Mouse (Mus musculus) kidney, embryonic 14.5 days (tissue): ENCODE results near the gene Sult1a1. TPM values are rescaled to one million over a fixed set of nuclear protein-coding genes. Genes with fewer than 3 reads are reported as not detected.
"Not testable (repeated sequence)": the region's sequence is repeated elsewhere in the genome, so short reads cannot be mapped to it uniquely, and the experiment has no call there.

ENCODE experiments used
- ATAC-seq: fragments of 200-750 bp; cut with Nextera tagmentation; 2 replicates; pipeline ENCODE4 v1.8.0; 2017; ENCODE audit warnings: moderate number of reproducible peaks, mild to moderate bottlenecking, moderate TSS enrichment, moderate library complexity; ENCODE audit not compliant: low FRiP score, low TSS enrichment
- H3K27ac ChIP-seq: fragments of 300-500 bp; sonication (generic); 2 replicates; pipeline ENCODE4 v1.5.1; 2014; ENCODE audit warnings: low read depth, mild to moderate bottlenecking, low read length, moderate library complexity, mixed read lengths
- H3K27me3 ChIP-seq: fragments of 300-500 bp; sonication (generic); 2 replicates; pipeline ENCODE4 v1.6.1; 2014; ENCODE audit warnings: mild to moderate bottlenecking, low read length; ENCODE audit not compliant: control insufficient read depth, insufficient read depth
- H3K36me3 ChIP-seq: fragments of 300-500 bp; sonication (generic); 2 replicates; pipeline ENCODE4 v1.6.1; 2014; ENCODE audit warnings: low read length, mixed read lengths; ENCODE audit not compliant: control insufficient read depth, insufficient read depth
- H3K4me1 ChIP-seq: fragments of 300-500 bp; sonication (generic); 2 replicates; pipeline ENCODE4 v1.6.1; 2014; ENCODE audit warnings: low read length, mixed read lengths; ENCODE audit not compliant: control insufficient read depth, insufficient read depth
- H3K4me2 ChIP-seq: fragments of 300-500 bp; sonication (generic); replicated peaks from 2 replicates; pipeline ENCODE4 v1.6.1; 2014; ENCODE audit warnings: low read depth, mild to moderate bottlenecking, low read length
- H3K4me3 ChIP-seq: fragments of 300-500 bp; sonication (generic); 2 replicates; pipeline ENCODE4 v1.5.1; 2014; ENCODE audit warnings: mild to moderate bottlenecking, low read length
- H3K9ac ChIP-seq: fragments of 300-500 bp; sonication (generic); 2 replicates; pipeline ENCODE4 v1.6.1; 2014; ENCODE audit warnings: low read depth, mild to moderate bottlenecking, low read length, moderate library complexity
- H3K9me3 ChIP-seq: fragments of 300-500 bp; sonication (generic); 2 replicates; pipeline ENCODE4 v1.6.1; 2016; ENCODE audit warnings: low read length; ENCODE audit not compliant: control insufficient read depth
- WGBS: fragments of 180-500 bp; shearing (Covaris S2); extraction: QIAGEN DNeasy Blood & Tissue Kit; methylation state at CpG from one replicate; pipeline ENCODE4 v1.1.7; 2014; 5-methylcytosine and 5-hydroxymethylcytosine counted together
- polyA plus RNA-seq: library from polyadenylated mRNA; unstranded; fragments of >200 nt; fragmentation: Nextera tagmentation; extraction: Ambion mirVana; gene quantifications from 2 replicates; pipeline ENCODE4 v1.2.1, GENCODE M21; 2014

Gene Sult1a1
- polyA plus RNA-seq, 1 experiment from 2014 or later = 5.2 TPM

- no peak overlapping the region for H3K4me3 ChIP-seq
- no peak overlapping the region for H3K4me2 ChIP-seq
- no peak for ATAC-seq
- peaks cover 21% of the 10 kb centered on the region for H3K36me3 ChIP-seq
- H3K27ac ChIP-seq = no peak overlapping the region
- WGBS = 87% methylated on average over 7 of the region's 7 CpGs
- no peak overlapping the region for H3K9ac ChIP-seq
- H3K27me3 ChIP-seq = no peaks in the 10 kb centered on the region
- peaks cover 17% of the 10 kb centered on the region for H3K4me1 ChIP-seq
- no peaks in the 10 kb centered on the region for H3K9me3 ChIP-seq
Measured at GRCm38 (mm10) chr7:126693781-126694180, 17.5 kb upstream of the Sult1a1 start.

DNA sequence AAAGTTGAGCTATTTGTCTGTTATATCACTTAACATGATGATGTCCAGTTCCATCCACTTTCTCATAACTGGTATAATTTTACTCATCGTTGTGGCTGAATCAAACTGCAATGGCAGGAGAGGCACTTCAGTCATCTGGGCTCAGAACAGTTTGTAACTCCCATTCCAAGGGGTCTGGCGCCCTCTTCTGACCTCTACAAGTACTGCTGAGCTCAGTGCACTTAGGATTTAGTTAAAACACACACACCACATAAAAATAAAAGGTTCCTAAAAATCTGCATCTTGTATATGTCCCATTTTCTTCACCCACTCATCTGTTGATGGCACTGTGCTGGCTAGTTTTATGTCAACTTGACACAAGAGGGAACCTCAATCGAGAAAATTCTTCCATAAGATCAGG is 17.0 kb upstream of the Sult1a1 start:
- WGBS = 45% methylated on average over 3 of the region's 3 CpGs
- H3K36me3 ChIP-seq = peaks cover 21% of the 10 kb centered on the region
- no peak overlapping the region for H3K4me2 ChIP-seq
- H3K9me3 ChIP-seq = no peaks in the 10 kb centered on the region
- no peak overlapping the region for H3K27ac ChIP-seq
- peaks cover 17% of the 10 kb centered on the region for H3K4me1 ChIP-seq
- H3K27me3 ChIP-seq = no peaks in the 10 kb centered on the region
- no peak overlapping the region for H3K9ac ChIP-seq
- H3K4me3 ChIP-seq = no peak overlapping the region
- ATAC-seq = no peak

GRCm38 (mm10) chr7:126692426-126692825 is 16.2 kb upstream of the Sult1a1 start:
- H3K27me3 ChIP-seq = no peaks in the 10 kb centered on the region
- H3K9ac ChIP-seq = no peak overlapping the region
- peaks cover 21% of the 10 kb centered on the region for H3K36me3 ChIP-seq
- H3K4me3 ChIP-seq = no peak overlapping the region
- no peaks in the 10 kb centered on the region for H3K9me3 ChIP-seq
- H3K27ac ChIP-seq = no peak overlapping the region
- WGBS = 96% methylated on average over 26 of the region's 26 CpGs
- no peak for ATAC-seq
- peaks cover 17% of the 10 kb centered on the region for H3K4me1 ChIP-seq
- H3K4me2 ChIP-seq = no peak overlapping the region

- WGBS = 82% methylated on average over 5 of the region's 5 CpGs
- H3K9me3 ChIP-seq = no peaks in the 10 kb centered on the region
- H3K4me3 ChIP-seq = no peak overlapping the region
- H3K4me2 ChIP-seq = no peak overlapping the region
- H3K27ac ChIP-seq = no peak overlapping the region
- no peak overlapping the region for H3K9ac ChIP-seq
- H3K36me3 ChIP-seq = peaks cover 21% of the 10 kb centered on the region
- H3K4me1 ChIP-seq = peaks cover 11% of the 10 kb centered on the region
- no peaks in the 10 kb centered on the region for H3K27me3 ChIP-seq
- ATAC-seq = no peak
Measured at GRCm38 (mm10) chr7:126691676-126692075, 15.4 kb upstream of the Sult1a1 start.

GRCm38 (mm10) chr7:126690737-126691136 is 14.5 kb upstream of the Sult1a1 start:
- Histone ChIP-seq H3K9ac (no peak overlapping the region), H3K4me2 (no peak overlapping the region), H3K27me3 (no peaks in the 10 kb centered on the region), H3K36me3 (peaks cover 21% of the 10 kb centered on the region), H3K4me1 (peaks cover 6% of the 10 kb centered on the region; the same call in 1 of the 2 replicates), H3K4me3 (no peak overlapping the region), H3K27ac (no peak overlapping the region), H3K9me3 (no peaks in the 10 kb centered on the region)
- ATAC-seq = no peak
- 91% methylated on average over 3 of the region's 3 CpGs for WGBS

DNA sequence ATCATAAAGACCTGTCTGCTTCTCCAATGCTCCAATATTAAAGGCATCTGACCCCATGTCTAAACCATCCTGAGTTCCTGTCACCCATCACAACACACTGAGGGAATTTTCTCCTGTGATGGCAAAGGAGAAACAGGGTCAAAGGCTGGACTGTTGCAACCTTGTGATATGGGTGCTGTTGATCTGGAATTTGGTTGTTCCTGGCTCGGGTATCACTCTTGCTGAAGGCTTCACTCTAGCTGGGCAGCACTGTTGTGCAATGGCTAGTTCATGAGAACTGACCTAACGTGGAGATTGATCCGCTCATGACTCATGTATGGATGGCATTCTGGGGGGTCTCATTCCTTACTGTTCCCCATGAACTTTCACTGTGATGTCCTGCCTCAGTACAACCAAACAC is 12.8 kb upstream of the Sult1a1 start:
- Histone ChIP-seq H3K4me3 (no peak overlapping the region), H3K9ac (no peak overlapping the region), H3K27me3 (no peaks in the 10 kb centered on the region), H3K36me3 (peaks cover 21% of the 10 kb centered on the region), H3K27ac (no peak overlapping the region), H3K9me3 (no peaks in the 10 kb centered on the region), H3K4me1 (no peaks in the 10 kb centered on the region), H3K4me2 (no peak overlapping the region)
- WGBS = 89% methylated on average over 3 of the region's 3 CpGs
- no peak for ATAC-seq

GRCm38 (mm10) chr7:126688156-126688555 is 11.9 kb upstream of the Sult1a1 start:
- H3K27me3 ChIP-seq, H3K4me2 ChIP-seq, H3K4me3 ChIP-seq, H3K4me1 ChIP-seq, ATAC-seq, H3K27ac ChIP-seq, H3K9me3 ChIP-seq, H3K9ac ChIP-seq: not testable (repeated sequence)
- 80% methylated on average over 4 of the region's 4 CpGs for WGBS
- H3K36me3 ChIP-seq = peaks cover 21% of the 10 kb centered on the region

- WGBS = 89% methylated on average over 5 of the region's 5 CpGs
- Histone ChIP-seq H3K27me3 (no peaks in the 10 kb centered on the region), H3K4me1 (no peaks in the 10 kb centered on the region), H3K9me3 (no peaks in the 10 kb centered on the region), H3K4me3 (no peak overlapping the region), H3K36me3 (no peaks in the 10 kb centered on the region), H3K9ac (no peak overlapping the region), H3K27ac (no peak overlapping the region), H3K4me2 (no peak overlapping the region)
- ATAC-seq = no peak
Measured at GRCm38 (mm10) chr7:126681221-126681620, 5.0 kb upstream of the Sult1a1 start.

DNA sequence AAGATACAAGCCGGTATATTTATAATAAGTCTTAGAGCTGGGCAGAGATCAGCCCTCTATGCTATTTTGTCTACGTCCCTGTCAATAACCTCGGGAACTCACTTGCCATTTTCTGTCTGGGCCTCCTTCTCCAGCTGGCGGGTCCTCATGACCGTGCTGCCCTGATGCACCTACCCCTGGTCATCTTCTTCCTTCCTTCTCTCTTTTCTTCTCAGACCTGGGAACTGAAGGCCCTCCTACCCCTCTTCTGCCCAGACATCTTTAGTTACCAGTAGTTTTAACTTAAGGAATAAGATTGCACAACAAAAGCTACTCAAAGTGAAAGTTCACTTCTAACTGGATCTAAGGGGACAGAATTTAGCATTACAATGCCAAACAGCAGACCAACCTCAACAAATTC is 3.5 kb upstream of the Sult1a1 start:
- H3K27me3 ChIP-seq = no peaks in the 10 kb centered on the region
- no peak overlapping the region for H3K4me3 ChIP-seq
- H3K27ac ChIP-seq = no peak overlapping the region
- H3K4me1 ChIP-seq = no peaks in the 10 kb centered on the region
- H3K36me3 ChIP-seq = peaks cover 2% of the 10 kb centered on the region; the same call in 1 of the 2 replicates
- 93% methylated on average over 5 of the region's 5 CpGs for WGBS
- H3K4me2 ChIP-seq = no peak overlapping the region
- ATAC-seq = no peak
- H3K9ac ChIP-seq = no peak overlapping the region
- H3K9me3 ChIP-seq = no peaks in the 10 kb centered on the region
